ENCODE assay signal across 21 mouse cellular contexts in the genomic region with DNA sequence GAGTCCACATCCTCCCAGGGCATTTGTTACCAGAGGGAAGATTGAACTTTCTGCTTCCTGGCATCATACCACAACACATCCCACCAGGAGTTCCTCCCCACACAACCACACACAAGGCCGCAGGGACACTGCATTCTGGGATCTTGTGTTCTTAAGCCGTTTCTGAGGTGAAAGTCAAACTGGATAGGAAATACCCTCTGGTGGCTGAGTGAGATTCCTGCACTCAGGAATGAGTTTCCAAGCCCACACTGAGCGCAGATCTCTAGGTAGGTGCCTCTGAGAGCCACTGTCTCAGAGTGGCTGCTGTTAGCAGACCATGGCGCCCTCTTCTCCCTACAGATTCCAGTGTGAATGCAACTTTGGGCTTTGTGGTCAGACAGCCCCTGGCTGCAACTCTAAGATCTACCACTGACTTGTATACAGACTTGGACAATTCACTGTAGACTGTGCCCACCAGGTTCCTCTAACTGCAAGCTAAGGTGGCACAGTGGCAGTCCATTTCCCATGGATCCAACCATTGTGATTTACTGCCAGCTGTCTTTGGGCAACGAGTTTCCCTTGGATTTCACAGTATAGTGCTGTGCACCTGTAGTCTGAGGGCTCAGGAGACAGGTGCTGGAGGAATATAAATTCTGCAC. TPM values are rescaled to one million over a fixed set of nuclear protein-coding genes. Genes with fewer than 3 reads are reported as not detected.
DNase-seq lines count a peak whose midpoint lies in the region; ATAC-seq and TF ChIP-seq lines count a peak whose summit lies in the region.
"Had no signal": no experiment of that assay in that cellular context is flagged by ENCODE, and none has a peak within 500 bp of the region (broad histone marks: within the 10 kb centered on the region; RNA-seq: fewer than 3 reads in every experiment).

No protein-coding gene starts in this region.

- H3K36me3 ChIP-seq in heart, postnatal 0 days (replicated peaks; ENCODE audit: control insufficient read depth, insufficient read depth, low read length): no peaks in the 10 kb centered on the region
- H3K36me3 ChIP-seq in midbrain, postnatal 0 days (ENCODE audit: insufficient read depth, low read length): peaks cover 10% of the 10 kb centered on the region
- peaks cover 7% of the 10 kb centered on the region for H3K36me3 ChIP-seq in midbrain, embryonic 16.5 days (ENCODE audit: control insufficient read depth, insufficient read depth, low read length)
- H3K36me3 ChIP-seq: limb, embryonic 15.5 days had no signal

- H3K9ac ChIP-seq in heart, postnatal 0 days (replicated peaks; ENCODE audit: low read depth, low read length): no peak overlapping the region
- H3K9ac ChIP-seq in midbrain, postnatal 0 days (replicated peaks; ENCODE audit: low read length, poor library complexity, severe bottlenecking): no peak overlapping the region
- no peak overlapping the region for H3K9ac ChIP-seq in midbrain, embryonic 16.5 days (ENCODE audit: low read depth, low read length)
- H3K9ac ChIP-seq: forebrain, embryonic 13.5 days; hindbrain, embryonic 13.5 days; limb, embryonic 15.5 days; liver, postnatal 0 days had no signal

- H3K27ac ChIP-seq in heart, postnatal 0 days (ENCODE audit: low read depth): no peak overlapping the region
- no peak overlapping the region for H3K27ac ChIP-seq in midbrain, postnatal 0 days (ENCODE audit: low read depth, low read length)
- H3K27ac ChIP-seq in midbrain, embryonic 16.5 days (ENCODE audit: low read length): no peak overlapping the region
- H3K27ac ChIP-seq in cortical plate, adult 2 months (ENCODE audit: insufficient read depth, low read length): no peak overlapping the region
- H3K27ac ChIP-seq: forebrain, embryonic 13.5 days; hindbrain, embryonic 13.5 days; limb, embryonic 15.5 days; midbrain, embryonic 10.5 days had no signal

- H3K4me1 ChIP-seq in heart, postnatal 0 days (ENCODE audit: control insufficient read depth, insufficient read depth): peaks cover 2% of the 10 kb centered on the region; the same call in 1 of the 2 replicates
- no peaks in the 10 kb centered on the region for H3K4me1 ChIP-seq in midbrain, postnatal 0 days (ENCODE audit: insufficient read depth, low read length)
- H3K4me1 ChIP-seq in midbrain, embryonic 16.5 days (ENCODE audit: control insufficient read depth, insufficient read depth, low read length): no peaks in the 10 kb centered on the region
- no peaks in the 10 kb centered on the region for H3K4me1 ChIP-seq in cortical plate, adult 2 months (ENCODE audit: control insufficient read depth, insufficient read depth, low read length)
- H3K4me1 ChIP-seq: forebrain, embryonic 13.5 days; hindbrain, embryonic 13.5 days; limb, embryonic 15.5 days; midbrain, embryonic 10.5 days had no signal

- no peak overlapping the region for H3K4me3 ChIP-seq in heart, postnatal 0 days (ENCODE audit: low read depth, low read length)
- no peak overlapping the region for H3K4me3 ChIP-seq in midbrain, postnatal 0 days (ENCODE audit: low read depth, low read length)
- H3K4me3 ChIP-seq in midbrain, embryonic 16.5 days (ENCODE audit: low read depth, low read length): no peak overlapping the region
- H3K4me3 ChIP-seq in cortical plate, adult 2 months (ENCODE audit: insufficient read depth, low read length): no peak overlapping the region
- H3K4me3 ChIP-seq: forebrain, embryonic 13.5 days; hindbrain, embryonic 13.5 days; limb, embryonic 15.5 days; midbrain, embryonic 10.5 days; myocyte had no signal

- 71% methylated on average over 5 of the region's 5 CpGs for WGBS in heart, postnatal 0 days
- 73% methylated on average over 5 of the region's 5 CpGs for WGBS in midbrain, postnatal 0 days
- whole genome bisulfite sequencing in midbrain, embryonic 16.5 days: 81% methylated on average over 5 of the region's 5 CpGs

- 0 out of 2 replicates have a peak, but pooled peaks have one; percentile 15 for TF ChIP-seq CTCF in heart, postnatal 0 days (IDR thresholded peaks at IDR 0.05; ENCODE audit: low read depth)
- TF ChIP-seq CTCF in midbrain, postnatal 0 days (IDR thresholded peaks at IDR 0.05): peak; percentile 54
- peak; percentile 18; the same call in 1 of the 2 replicates for TF ChIP-seq CTCF in cortical plate, adult 2 months (IDR thresholded peaks at IDR 0.05; ENCODE audit: extremely low read depth, insufficient read depth, low read length)

- TF ChIP-seq EP300 in heart, postnatal 0 days (IDR thresholded peaks at IDR 0.05; ENCODE audit: low read depth): no peak

- H3K9me3 ChIP-seq in heart, postnatal 0 days (replicated peaks; ENCODE audit: control insufficient read depth, low read length): 0 out of 2 replicates have a peak, but pooled peaks cover 4% of the 10 kb centered on the region
- H3K9me3 ChIP-seq in midbrain, postnatal 0 days (ENCODE audit: low read length): 0 out of 2 replicates have a peak, but pooled peaks cover 5% of the 10 kb centered on the region
- no peaks in the 10 kb centered on the region; the same call in 1 of the 2 replicates for H3K9me3 ChIP-seq in midbrain, embryonic 16.5 days (replicated peaks; ENCODE audit: control insufficient read depth, low read length, poor library complexity, severe bottlenecking)
- H3K9me3 ChIP-seq: forebrain, embryonic 13.5 days; hindbrain, embryonic 13.5 days; limb, embryonic 15.5 days; midbrain, embryonic 10.5 days had no signal

- no peak overlapping the region for H3K4me2 ChIP-seq in heart, postnatal 0 days (ENCODE audit: low read depth, low read length)
- H3K4me2 ChIP-seq in midbrain, postnatal 0 days (ENCODE audit: low read depth, low read length, poor library complexity, severe bottlenecking): no peak overlapping the region
- no peak overlapping the region for H3K4me2 ChIP-seq in midbrain, embryonic 16.5 days (ENCODE audit: low read length)
- H3K4me2 ChIP-seq: forebrain, embryonic 13.5 days; hindbrain, embryonic 13.5 days; limb, embryonic 15.5 days had no signal

- DNase-seq in heart, postnatal 0 days (ENCODE audit: low spot score): no peak
- DNase-seq in heart, adult 8-10 months (ENCODE audit: low spot score): no peak
- DNase-seq in midbrain, postnatal 0 days (ENCODE audit: low spot score): no peak
- DNase-seq in adrenal gland, adult 18-20 months (ENCODE audit: low spot score in 2 of 2): no peak
- no peak for DNase-seq in thymus, postnatal 10 days (ENCODE audit: low spot score in 2 of 2)
- DNase-seq: adrenal gland, postnatal 14 days; cerebellum, adult 8-10 months; heart, adult 18-20 months; heart, postnatal 10 days; kidney, adult 18-20 months; kidney, postnatal 25 days; layer of hippocampus, adult 9-11 months; liver, postnatal 0 days; right cerebral cortex, postnatal 4 days had no signal

- no peaks in the 10 kb centered on the region for H3K27me3 ChIP-seq in heart, postnatal 0 days (ENCODE audit: control insufficient read depth, insufficient read depth, low read length)
- H3K27me3 ChIP-seq in midbrain, postnatal 0 days (ENCODE audit: insufficient read depth, low read length): no peaks in the 10 kb centered on the region
- no peaks in the 10 kb centered on the region for H3K27me3 ChIP-seq in midbrain, embryonic 16.5 days (ENCODE audit: control insufficient read depth, insufficient read depth, low read depth, low read length)
- H3K27me3 ChIP-seq: forebrain, embryonic 13.5 days; hindbrain, embryonic 13.5 days; limb, embryonic 15.5 days had no signal

- ATAC-seq in heart, postnatal 0 days (ENCODE audit: insufficient read depth, low read depth): no peak
- no peak for ATAC-seq in midbrain, postnatal 0 days (ENCODE audit: low FRiP score)
- no peak for ATAC-seq in midbrain, embryonic 16.5 days
- ATAC-seq: forebrain, embryonic 13.5 days; liver, postnatal 0 days had no signal

- TF ChIP-seq POLR2A in cortical plate, adult 2 months (IDR thresholded peaks at IDR 0.05; ENCODE audit: extremely low read depth, insufficient read depth, low read length): no peak

RNA-seq across cellular contexts. Expression of gene Bod1, which starts 14.4 kb away (rescaled TPM):
- total RNA-seq in heart, postnatal 0 days (2014; rRNA removed; ENCODE audit: low replicate concordance): 77.1 and 96.1 TPM in 2 replicates
- polyA plus RNA-seq in heart, postnatal 0 days (2015; fragmentation: Nextera tagmentation; extraction: Ambion mirVana): 65.6 and 69.9 TPM in 2 replicates
- 100 to 1,000 TPM; 135 to 160 (median 146) TPM for total RNA-seq in heart, adult 8-10 months (2022)
- 91.6 and 129 TPM in 2 replicates for total RNA-seq in midbrain, postnatal 0 days (2014; rRNA removed)
- polyA plus RNA-seq in midbrain, postnatal 0 days (2015; fragmentation: Nextera tagmentation; extraction: Ambion mirVana): 126 and 134 TPM in 2 replicates
- 126 and 134 TPM in 2 replicates for polyA plus RNA-seq in midbrain, embryonic 16.5 days (2015; fragmentation: Nextera tagmentation; extraction: Ambion mirVana)
- 154 and 158 TPM in 2 replicates for polyA plus RNA-seq in cortical plate, adult 2 months (2012; rRNA removed)
- total RNA-seq in adrenal gland, adult 18-20 months (2021): 10 to 100 TPM; 60.1 to 66.9 TPM
